Mouse (Mus musculus): ENCODE results near the gene Sall1.

The Sall1 gene

DNA sequence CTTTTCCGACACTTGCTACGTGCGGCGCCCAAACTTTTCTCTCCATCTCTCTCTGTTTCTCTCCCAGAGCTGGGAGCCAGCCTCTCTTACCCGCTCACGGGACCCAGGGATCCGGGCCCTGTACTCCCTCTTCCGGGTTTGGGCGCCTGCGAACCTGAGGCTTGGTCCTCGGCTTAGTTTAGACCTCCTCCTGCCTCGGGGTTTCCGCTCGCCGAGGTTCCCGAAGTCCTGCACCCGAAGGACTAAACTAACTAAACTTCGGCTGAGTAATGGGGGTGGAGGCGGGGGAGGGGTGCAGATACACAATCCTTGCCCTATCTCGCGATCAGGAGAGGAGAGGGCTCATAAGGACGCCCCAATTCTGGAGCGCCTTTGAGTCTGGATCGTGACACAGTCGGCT, at the start of gene Sall1:
Gene Sall1 (minus strand): TSS at position 223 of the 400 bp plus-strand sequence.
- DNase-seq (ENCODE audit: low read depth, low spot score), result peak; percentile 35

DNA sequence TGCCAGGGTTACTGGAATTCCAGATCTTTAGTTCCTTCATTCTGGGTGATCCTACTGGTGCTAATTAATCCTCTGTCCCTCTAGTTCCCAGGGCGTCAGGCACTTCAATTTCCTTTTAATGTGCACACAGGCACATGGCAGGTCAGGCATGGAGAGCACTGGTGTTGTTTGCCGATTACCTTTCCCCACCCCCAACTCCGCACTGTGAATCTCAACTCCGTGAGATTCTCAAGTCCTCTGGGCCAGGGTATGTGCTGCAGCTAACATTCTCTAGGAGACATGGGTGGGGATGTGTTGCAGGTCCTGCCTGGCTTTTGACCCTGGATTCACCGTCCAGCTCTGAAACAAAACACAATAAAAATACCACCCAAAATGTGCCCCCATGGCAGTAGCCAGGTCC, 46.0 kb upstream of the Sall1 start:
- no peak for DNase-seq (ENCODE audit: low read depth, low spot score)

- DNase-seq (ENCODE audit: low read depth, low spot score), result no peak
Observed at GRCm38 (mm10) chr8:89079147-89079546, 35.2 kb upstream of the Sall1 start.

DNA sequence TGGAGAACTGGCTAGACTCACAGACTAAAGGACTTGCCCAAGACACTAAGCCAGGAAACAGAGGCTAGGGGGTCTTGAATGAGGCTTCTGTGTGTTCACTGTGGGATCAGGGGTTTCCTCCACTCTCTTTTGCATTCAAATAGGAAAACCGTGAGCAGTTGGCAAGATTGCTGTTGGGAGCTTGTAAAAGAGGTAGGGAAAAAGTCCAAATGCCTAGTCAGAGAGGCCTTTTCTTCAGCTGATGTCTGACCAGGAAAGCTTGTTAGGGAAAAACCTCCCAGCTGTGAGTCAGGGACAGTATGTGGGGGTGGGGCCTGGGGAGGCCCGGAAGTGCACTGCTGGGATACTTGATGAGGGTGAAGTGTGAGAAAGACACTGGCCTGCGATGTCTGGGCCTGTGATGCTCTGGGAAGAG, 29.0 kb upstream of the Sall1 start:
- no peak for DNase-seq (ENCODE audit: low read depth, low spot score)

GRCm38 (mm10) chr8:89067499-89067898, 23.5 kb upstream of the Sall1 start:
- DNase-seq (ENCODE audit: low read depth, low spot score), result no peak

DNA sequence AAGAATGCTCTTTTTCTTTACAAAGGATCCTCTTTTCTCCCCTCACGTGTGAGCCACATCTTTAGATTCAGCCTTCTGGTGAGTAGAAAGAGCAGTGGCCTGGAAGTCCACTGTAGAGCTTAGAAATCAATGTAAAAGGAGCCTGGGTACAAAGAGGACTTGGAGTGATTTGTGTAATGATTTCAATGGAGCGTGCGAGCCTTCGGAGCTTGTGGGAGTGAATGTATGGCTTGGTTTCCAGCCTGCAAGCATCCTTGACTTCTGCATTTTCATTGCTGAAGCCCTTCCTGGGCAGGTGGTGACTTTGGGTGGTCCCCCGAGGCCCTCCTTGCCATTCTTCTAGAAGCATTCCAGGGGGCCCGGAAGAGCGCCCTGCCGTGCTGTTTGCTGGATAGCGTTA, 20.1 kb upstream of the Sall1 start:
- no peak for DNase-seq (ENCODE audit: low read depth, low spot score)

- DNase-seq (ENCODE audit: low read depth, low spot score), result no peak
Observed at GRCm38 (mm10) chr8:89063366-89064040, 19.5 kb upstream of the Sall1 start.

- no peak for DNase-seq (ENCODE audit: low read depth, low spot score)
Observed at GRCm38 (mm10) chr8:89060717-89061116, 16.8 kb upstream of the Sall1 start.

GRCm38 (mm10) chr8:89059507-89059906, 15.5 kb upstream of the Sall1 start:
- no peak for DNase-seq (ENCODE audit: low read depth, low spot score)

DNA sequence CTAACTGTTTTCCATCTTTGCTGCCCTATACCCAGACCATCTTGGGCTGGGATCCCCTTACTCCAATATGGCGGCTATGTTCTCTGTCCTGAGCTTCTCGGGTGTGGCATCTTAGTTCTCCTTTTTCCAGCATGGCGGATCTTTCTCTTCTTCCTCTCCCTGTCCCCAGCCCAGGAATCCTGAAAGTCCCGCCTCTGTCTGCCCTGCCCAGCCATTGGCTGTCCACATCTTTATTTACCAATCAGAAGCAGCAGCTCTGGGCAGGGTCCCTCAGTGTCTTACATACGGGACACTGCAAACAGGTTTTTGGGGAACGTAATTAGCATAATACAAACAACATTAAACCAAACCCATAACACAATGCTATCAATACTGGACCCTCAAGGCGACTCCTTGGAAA, 8.9 kb upstream of the Sall1 start:
- DNase-seq (ENCODE audit: low read depth, low spot score), result no peak

GRCm38 (mm10) chr8:89046639-89047348, 2.8 kb upstream of the Sall1 start:
- peak; percentile 50 for DNase-seq (ENCODE audit: low read depth, low spot score)

- DNase-seq (ENCODE audit: low read depth, low spot score), result peak; percentile 62
Observed at GRCm38 (mm10) chr8:89046226-89046625, 2.3 kb upstream of the Sall1 start.

DNA sequence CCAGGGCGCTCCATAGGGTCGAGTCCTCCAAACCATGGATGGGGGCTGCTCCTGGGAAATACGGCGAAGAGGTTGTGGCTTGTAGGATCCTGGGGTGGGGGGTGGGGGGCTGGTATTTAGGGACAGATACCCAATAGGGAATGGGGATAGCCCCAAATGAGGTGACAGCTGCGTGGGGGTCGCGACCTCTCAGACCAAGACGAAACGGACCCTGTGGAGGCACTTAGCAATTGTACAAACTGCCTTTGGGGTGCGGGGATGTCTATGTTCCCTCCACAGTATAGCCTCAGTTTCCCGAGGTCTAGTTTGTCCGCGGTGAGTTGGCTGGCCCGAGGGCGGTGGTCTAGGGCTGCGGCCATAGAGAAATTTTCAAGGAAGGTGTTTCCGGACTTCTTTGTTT, 1.8 kb upstream of the Sall1 start:
- no peak for DNase-seq (ENCODE audit: low read depth, low spot score)

DNA sequence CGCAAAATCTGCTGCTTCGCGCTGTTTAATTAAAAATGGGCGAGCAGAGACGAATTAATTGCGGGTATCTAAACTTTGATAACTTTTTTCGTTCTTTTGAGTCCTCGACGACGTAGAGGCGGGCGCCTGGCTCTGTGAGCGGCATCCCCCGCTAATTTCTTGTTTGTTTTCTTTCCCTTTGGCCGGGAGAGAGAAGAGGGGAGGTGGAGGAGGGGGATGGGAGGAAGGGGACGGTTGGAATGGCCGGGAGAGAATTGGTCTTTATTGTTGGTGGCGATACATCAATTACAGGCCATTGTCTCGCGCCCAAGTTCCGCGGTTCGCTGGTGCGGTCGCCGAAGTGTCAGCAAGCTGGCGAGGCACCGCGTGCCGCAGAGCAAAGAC, 1.2 kb upstream of the Sall1 start:
- DNase-seq (ENCODE audit: low read depth, low spot score), result no peak

DNA sequence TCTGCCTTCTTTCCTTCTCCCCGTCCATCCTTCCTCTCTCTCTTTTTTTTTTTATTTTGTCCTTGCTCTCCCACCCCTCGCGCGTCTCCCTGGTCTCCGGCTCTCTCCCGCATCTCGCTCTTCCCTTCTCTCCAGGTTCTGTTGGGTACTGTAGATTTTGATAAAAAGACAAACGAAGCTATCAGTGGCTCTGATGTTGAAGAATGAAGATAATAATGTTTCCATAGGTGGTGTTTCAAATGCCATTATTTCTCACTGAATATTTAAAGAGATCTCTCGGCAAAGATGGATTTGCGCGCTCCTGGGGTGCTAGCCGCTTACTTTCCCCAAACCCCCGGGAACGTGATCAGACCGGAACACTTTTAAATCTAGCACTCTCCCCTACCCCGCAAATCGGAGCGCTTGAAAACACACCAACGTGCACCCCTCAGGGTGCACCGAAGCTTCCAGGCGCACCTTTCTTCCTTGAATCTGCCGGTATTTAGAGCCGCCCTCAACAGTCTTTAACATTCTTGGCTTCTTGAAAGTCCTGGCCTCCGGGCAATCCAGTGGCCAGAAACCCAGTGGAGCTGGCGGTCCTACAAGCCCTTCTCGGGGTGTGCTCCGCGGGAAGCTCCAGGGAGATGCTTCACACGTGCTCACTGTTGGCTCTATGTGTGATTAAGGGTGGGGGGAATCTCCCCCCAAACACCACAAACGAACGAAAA, 702 bp upstream of the Sall1 start:
- DNase-seq (ENCODE audit: low read depth, low spot score), result peak; percentile 35

DNA sequence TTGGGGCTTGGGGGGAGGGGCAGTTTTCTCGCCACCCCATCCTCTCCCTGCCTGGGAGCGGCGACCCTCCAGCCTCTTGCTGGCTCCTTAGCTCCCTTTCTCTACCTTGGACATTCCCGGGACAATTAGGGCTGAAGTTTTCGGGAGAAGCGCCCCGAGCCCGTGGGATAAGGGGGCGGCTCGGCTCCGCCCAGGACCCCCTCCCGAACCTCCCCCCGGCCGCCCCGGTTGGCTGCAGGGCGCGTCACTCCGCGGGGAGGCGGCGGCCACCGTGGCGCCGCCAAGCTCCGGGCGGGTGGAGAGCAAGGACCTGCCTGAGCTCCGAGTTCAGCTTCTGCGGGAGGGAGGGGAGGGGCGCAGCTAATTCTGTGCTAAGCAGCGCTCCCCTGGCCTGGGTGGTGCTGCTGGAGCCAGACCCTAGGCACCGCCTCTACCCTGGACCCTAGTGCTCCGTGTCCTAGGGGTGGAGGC, 556 bp downstream of the Sall1 start:
- DNase-seq (ENCODE audit: low read depth, low spot score), result peak; percentile 82

- DNase-seq (ENCODE audit: low read depth, low spot score), result peak; percentile 86
Observed at GRCm38 (mm10) chr8:89042560-89043370, 1.2 kb downstream of the Sall1 start.

DNA sequence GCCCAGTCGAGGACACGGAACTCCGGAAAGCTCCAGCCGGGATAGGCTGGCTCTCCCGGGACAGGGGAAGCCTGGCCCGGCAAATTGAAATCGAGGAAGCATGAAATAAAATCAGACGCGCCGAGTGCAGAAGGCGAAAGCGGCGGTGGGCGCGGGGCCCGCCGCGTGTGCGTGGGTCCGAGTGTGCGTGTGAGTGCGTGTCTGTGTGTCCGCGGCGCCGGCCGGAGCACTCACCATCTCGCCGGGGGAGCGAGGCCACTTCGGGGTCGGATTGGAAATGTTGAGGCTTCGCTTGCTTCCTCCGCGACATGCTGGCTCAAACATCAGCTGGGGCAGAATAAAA, 1.9 kb downstream of the Sall1 start:
- DNase-seq (ENCODE audit: low read depth, low spot score), result peak; percentile 37

DNA sequence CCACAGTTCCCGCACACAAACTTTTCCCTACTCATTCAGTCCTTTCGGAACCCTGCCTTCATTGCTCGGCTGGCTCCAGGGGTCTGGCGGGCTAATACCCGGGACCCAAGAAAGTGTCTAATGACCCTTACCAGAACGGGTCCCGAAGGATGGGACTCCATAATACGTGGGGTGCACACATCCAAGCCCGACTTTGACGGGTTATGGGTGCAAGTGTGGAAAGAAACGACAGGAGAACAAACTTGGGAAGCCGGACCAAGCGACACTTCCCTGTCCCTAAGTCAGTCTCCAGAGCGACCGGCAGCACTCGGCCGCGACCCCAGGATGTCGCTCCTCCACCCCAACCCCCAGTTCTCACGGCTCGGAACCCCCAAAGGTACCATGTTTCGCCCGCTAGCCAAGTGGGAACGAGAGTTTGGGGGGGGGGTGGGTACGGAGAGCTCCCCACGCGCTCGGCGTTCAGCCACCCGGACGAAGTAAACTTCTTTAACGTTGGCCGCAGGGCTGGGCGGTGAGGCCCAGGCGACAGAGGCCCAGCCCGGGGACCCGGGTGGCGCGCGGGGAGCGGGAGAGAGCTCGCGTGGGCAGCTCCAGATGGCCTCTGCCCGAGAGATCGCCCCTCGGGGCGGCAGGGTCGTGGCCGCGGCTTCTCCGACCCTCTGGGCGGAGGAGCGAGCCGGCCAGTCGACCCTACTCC, 2.4 kb downstream of the Sall1 start:
- DNase-seq (ENCODE audit: low read depth, low spot score), result no peak

DNA sequence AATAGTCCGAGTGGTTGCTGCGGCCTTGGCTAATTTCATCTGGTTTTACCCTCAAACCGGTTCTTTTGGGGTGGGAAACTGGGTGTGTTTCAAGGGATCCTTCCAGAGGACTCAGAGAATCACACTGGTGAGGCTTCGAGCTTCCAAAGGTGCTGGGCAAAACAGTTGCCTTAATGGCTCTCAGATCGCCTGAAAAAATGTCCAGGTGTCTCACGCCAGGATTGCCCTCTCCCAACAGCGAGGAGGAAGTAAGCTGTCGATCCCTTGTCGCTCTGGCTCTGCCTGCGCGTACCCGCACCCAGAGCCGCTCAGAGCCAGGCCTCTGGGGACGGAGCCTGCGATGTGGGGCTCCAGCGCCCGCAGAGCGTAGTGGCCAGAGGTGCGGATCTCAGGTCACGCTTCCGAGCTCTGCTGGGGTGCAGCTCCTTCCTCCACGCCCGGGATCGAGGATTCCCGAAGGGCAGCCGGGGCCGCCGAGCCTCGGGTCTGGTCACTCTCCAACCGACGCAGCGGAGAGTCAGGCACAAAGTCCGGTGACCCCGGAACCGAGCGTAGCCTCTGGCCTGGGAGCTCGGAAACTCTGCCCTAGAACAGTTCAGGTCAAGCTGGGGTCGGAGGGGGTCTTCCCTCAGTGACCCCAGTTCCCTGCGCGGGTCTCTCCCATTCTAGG, 3.1 kb downstream of the Sall1 start:
- DNase-seq (ENCODE audit: low read depth, low spot score), result no peak

GRCm38 (mm10) chr8:89039890-89040289, 4.1 kb downstream of the Sall1 start:
- DNase-seq (ENCODE audit: low read depth, low spot score), result no peak
